Mouse (Mus musculus) urinary bladder, postnatal 36 days (tissue): ENCODE measurements at regions not wholly inside any gene's neighbourhood (a gene's known extent, or its start where the extent isn't known, plus 50 kb on each side); places are given as distances from the start of the nearest gene placed in this dataset.

Experiments used
- DNase-seq, 2 experiments: peaks; one replicate each; pipeline ENCODE4 v3.0.0; 2022; ENCODE audit warnings: low spot score in 2 of 2, mixed read lengths in 1 of 2

DNA sequence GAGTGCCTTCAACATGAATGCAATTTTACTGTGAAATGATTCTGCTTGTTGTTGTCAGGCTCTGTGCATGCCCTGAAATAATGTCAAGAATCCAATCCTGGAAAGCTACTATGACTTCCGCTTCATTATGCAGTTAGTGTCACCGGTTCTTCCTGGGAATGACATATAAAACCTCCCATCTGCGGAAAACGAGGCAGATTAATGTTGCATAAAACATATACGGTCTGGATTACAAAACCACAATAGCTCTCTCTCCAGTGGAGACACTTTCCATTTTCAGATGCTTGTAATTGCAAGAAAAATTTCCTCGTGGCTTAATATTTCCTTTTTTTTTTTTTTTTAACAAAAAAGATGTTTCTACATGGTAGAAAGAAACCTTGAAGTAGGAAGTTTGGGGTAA, 198.2 kb upstream of the Chl1 start:
- no peak for DNase-seq

DNA sequence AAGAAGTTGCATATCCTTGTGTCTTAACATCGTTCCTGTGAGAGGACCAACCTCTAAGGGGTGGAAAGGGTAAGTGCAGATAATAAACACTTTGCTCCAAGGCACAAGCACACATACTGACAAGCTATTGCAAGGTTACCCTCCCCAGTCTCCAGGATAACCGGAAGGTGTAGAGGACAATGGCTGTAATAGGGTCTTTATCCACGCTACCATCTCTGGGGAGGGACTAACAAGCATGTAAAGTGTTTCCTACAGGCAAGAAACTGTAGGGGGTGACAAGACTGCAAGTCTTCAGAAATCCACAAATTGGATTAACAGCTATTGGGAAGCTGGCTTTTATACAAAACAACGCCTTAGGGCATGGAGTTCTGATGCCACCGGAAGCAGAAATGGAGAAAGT, 197.5 kb upstream of the Chl1 start:
- DNase-seq, result no peak

DNA sequence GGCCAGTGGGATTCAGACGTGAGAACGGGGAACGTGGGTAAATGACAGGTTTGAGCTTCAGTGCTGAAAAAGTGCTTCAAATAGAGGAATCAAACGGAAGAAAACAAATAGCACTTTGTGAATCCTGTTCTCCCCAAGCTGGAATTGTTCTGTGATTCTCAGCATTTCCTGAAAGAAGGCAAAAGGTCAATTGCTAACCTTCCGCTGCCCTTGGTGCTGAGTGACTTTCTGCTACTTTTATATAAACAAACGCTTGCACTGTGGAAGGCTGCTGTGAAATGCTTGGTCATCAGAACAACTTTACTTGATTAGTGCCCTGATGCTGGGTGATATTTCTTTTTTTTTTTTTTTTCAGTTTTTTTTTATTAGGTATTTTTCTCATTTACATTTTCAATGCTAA, 192.3 kb upstream of the Chl1 start:
- DNase-seq, result no peak

DNA sequence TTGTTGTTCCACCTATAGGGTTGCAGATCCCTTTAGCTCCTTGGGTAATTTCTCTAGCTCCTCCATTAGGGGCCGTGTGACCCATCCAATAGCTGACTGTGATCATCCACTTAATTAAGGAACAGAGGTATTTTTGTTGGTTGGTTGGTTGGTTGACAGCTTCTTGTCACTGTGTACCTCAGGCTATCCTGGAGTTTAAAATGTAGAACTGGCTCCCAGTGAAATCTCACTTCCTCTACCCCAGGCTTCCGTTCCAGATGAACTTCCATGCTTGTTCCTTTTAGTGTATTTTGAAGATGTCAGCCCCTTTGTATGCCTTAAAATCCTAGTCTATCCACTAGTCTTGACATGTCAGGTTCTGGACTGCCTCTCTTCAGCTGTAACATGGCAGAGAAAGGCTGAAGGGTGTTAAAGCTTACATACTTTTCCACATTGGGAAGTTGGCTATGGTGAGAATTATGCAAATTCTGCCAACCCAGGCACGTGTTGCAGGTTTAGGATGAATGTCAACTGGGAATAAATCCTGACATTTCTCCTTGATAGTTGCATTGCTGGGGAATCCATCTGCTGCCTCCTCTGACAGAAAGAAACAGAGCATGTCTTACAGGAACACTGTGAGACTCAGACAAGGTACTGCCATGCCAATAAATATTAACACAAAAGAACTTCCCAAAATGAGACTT, 191.6 kb upstream of the Chl1 start:
- DNase-seq, result no peak

DNA sequence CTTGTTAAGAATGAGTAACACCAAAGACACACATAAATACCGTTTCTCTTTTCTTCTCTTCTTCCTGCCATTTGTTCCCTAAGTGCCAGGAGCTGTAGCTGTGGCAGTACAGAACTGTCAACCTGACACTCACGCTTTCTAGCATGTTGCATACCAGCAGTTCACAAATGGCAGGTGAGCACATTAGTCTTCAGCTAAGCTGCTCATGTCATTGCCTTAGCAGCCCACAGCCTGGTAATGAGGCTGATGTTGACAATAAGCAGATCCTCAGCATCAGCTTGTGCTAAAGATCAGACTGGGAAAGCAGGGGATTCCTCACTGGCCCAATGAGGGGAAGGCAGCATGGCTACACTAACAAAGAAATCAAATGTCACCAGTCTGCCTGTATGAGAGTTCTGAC, 190.4 kb upstream of the Chl1 start:
- no peak for DNase-seq

DNA sequence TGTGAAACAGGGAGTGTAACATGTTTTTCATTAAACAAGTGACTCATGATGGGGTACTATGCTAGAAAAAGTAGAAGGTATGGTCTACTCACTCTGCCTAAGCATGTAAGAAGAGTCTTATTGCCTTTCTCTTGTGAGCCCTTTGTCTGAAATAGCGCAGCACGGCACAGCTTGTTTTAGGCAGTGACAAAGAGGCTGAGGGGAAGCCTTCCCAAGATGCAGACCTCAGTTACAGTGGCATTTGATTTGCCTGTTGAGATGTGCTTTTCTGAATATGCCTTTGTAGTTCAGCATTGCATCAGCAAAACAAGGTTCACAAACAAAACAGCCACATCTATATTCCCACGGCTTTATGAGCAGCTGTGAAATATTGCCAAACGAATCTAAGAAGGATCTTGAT, 189.8 kb upstream of the Chl1 start:
- no peak for DNase-seq

DNA sequence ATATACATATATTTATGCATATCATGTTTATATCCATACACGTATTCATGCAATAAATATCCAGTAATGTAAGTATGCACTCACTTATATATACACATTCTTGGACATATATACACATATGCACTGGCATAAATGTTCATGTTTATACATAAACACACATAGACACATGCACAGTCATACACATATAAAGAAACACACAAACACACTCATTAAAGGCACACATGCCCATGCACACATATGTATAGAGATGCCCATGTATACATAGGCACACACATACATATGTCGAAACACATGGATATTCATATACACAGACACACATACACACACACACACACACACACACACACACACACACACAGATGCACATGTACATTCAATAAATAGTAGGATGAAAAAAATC, 189.3 kb upstream of the Chl1 start:
- DNase-seq, result no peak

DNA sequence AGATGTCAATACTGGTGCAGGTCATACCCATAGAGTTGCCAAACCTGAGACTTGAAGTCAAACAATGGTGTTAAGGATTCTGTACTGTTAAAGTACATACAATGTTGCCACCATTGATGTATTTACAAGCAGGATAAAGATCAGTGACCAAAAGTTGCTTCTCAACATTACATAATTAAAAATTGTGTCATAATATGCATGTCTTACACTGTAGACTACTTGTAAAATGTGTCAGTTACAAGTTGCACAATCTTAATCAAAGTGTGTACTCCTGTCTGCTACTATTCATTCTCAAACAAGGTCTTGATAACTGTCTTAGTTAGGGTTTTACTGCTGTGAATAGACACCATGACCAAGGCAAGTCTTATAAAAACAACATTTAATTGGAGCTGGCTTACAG, 187.9 kb upstream of the Chl1 start:
- no peak for DNase-seq

DNA sequence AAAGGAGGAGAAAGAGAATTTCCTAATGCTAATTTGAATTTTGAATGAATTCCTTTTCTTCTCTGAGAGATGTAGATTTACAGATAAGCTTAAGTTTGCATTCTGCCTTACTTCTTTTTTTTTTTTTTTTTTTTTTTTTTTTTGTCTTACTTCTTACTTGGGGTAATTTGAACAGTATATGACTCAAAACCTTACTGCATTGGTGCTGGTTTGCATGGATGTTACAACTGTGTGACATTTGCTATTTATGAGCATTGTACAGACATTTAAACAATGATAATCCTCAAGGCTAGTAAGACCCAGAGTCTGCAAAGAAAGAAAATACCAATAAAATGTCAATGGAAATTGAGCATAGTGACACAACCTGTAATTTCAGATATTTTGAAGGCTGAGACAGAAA, 174.7 kb upstream of the Chl1 start:
- DNase-seq, result no peak

DNA sequence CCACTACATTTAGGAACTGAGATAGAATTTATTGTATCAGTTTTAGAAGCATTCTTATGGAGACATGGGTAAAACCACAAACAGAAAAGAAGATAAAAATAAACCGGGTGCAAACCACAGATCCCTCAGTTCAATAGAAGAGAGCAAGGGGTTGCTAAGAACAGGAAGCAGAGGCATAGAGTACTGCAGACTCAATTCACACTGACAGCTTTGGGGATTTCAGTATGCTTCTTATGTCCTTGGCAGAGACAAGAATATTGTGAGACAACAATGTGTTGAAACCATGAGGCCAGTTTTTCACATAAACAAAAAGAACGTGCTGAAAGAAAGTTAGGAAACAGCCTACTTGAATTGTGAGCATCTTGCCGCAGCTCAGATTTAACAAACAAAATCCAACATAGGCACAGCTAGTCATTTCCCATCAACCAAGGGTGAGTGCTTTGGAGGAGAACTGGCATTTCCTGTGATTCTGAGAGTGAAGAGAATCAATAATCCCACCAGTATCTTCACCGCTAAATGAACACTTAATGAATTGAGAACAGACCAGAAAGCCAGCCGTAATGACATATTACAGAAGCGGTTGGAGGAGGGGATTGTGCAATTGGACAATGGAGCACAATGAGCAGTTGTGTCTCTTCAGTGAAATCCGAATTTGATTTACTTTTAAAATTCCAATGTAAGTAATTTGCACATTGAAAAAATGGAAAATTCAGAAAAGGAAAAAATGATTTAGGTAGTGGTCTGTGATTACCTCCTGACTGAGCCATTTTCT, 170.2 kb upstream of the Chl1 start:
- DNase-seq, result no peak

DNA sequence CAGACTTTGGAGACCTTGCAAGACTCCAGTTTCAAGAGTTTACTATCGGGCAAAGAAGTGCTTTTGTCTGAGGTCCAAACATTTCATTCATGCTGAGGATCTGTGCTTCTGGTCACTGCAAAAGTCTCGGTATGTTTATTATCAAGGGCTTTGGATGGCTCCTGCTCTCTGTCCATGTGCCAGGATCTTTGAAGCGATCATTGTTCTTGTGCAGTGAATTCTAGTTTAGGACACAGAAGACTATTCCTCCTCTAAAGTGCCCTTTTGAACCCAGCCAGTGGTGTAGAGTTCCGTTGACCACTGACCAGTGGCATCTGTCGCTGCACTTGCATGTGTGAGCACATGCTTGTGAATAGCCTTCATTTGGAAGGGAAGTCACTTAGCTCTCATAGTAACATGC, 166.9 kb upstream of the Chl1 start:
- DNase-seq, result no peak

DNA sequence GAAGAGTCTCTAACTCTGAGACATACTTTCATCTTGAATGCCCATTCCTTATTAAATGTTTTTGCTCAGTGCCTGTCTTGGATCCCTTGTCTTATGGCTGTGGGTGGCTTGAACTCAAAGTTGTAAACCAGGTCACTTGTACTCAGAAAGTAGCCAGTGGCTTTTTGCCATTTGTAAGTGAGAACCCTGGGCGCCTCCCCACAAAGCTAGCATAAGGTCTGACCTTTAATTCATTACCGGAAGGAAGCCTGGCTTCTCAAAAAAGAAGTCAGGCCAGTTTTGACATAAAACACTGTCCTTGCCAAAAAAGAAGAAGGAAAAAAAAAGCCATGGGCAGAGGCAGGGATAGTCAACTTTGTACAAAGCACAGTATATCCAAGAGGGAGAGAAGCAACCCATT, 166.0 kb upstream of the Chl1 start:
- DNase-seq, result no peak

DNA sequence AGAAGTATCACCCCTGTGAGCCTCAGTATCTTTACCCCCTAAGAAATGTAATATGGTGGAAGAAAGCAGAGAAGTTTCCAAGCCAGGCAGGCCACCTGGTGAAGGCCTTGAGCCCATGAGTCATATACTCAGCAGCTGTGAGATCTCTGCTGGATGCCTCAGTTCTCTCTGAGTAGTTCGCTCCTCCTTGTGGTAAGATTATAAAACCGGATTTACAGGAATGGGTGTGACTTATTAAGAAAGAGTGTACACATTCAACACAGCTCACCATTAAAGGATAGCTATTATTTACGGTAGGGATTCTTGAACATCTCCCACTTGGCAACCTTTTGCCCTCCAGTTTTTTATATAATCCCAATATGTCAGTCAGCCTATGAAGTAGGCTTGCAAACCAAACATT, 165.2 kb upstream of the Chl1 start:
- no peak for DNase-seq

DNA sequence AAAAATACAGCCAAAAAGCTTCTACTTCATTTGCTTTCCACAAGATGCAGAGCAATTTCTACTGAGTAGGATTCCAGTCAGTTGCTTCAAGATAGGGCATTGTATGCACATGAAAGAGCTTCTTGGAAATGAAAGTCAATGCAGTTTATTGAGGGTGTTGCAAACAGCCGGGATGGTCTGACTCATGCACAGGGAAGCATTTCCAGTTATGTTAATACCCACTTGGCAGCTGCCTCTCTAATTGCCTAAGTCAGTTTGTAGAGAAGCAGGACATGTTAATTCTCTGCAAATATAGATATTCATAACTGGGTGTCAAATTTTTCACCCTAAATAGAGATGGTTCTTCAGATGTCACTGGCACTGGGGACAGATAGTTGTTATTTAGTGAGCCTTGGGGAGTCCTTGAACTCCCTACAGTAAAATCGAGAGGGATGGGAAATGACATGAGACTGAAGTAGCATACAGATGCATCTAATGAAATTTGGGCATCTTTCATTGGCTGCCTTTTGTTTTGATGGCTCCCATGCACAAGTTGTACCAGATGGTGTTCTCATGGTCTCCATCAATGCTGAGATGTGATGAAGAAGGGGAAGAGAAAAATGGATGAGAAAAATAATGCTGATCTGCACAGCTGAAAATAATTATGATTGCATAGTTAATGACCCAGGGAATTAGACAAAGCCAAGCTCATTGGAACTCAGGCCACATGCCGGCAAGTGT, 157.8 kb upstream of the Chl1 start:
- DNase-seq, result peak in 1 of 2 experiments; percentile 5

DNA sequence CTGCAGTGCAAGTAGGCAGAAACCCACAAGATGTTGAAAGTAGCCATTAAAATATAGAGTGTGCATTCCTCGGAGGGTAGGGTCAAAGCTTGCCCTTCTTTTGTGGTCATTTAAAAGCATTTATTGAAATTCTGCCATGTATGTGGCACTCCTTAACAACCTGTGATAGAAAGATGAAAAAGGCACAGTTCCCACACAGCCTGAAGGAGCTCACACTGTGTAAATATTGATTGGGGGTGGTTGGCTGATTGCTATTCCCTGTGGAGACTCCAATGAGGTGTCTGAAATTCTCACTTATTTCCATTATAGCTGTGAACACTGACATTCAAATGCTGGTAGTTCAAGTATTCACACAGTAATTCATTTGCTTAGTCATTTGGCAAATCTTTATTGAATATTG, 157.0 kb upstream of the Chl1 start:
- no peak for DNase-seq

DNA sequence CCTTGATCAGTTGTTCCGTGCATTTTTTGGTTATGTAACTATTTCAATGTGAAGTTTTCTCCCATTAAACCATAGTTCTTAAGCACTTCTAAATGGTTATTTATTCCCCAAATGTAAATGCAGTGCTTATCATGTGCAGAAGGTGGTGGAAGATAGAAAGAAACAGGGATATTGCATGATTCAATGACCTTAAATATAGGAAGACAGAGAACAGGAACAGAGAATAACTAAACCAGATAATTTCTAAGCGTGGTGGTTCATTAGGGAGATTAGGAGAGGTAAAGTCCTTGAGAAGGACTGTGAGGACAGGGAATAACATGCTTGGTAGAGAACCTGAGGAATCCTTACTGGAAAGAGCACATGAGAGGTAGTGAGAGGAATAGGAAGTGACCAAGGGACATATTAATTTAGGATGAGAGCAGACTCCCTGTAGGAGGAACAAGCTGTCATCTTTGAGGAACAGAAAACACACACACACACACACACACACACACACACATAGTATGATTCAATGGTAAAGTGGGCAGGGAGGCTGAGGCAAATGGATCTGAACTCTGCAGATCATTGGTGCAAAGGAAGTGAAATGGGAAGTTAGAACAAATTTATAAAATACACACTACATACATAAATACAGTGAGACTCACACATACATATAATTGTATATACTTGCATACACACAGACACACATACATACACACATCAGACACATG, 143.4 kb upstream of the Chl1 start:
- DNase-seq, result no peak

DNA sequence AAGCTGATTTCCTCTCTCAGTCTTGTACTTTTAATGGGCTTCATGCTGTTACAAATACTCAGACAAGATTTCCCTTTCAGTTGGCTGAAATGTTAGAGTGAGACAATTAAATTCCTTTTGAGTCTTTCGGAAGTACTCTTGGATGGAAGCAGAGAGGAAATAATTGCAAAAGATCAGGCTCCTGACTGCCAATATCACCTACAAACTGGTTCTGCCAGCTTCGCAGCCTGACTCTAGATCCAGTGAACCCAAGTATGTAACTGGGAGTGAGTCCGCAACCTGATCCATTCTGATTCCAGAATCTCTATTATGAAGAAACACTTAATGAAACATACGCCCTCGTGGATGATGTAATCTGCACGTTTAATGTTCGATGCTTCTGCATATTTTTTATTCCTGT, 135.4 kb upstream of the Chl1 start:
- DNase-seq, result peak in 1 of 2 experiments; percentile 24

DNA sequence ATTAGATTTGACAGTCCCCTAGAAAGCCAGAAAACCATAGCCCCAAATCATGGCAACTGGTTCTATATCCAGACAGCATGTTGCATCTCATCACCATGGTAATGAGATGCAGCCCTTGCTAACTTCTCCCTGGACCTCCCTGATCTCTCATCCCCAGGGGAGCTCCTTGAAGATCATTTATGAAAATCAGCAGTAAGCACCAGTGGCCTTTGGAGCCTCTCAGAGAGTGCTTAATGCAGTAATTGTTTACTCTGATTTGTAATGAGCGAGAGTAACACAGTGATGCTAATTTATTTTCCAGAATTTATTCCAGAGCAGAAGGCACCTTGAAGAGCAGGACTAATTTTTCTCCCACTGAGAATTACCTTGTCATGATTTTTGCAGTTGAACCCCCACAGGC, 133.1 kb upstream of the Chl1 start:
- DNase-seq, result no peak

DNA sequence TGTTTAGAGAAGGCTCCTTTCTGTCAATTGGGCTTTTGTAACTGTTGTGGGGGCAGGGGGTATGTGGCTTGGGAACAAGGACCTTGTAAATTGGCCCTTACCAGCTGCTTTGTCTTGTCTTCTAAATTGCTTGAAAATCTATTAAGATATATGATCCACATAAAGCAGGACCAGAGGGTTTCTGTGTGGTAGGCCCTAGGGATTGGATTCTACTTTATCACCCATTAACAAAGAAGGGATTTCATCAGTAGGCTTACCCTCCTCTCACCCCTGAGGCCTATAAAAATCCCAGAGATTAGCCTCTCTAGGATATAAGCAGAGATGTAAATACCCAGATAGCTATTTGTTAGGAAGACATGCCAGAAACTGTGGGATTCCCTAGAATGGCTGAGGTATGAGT, 132.3 kb upstream of the Chl1 start:
- DNase-seq, result no peak

DNA sequence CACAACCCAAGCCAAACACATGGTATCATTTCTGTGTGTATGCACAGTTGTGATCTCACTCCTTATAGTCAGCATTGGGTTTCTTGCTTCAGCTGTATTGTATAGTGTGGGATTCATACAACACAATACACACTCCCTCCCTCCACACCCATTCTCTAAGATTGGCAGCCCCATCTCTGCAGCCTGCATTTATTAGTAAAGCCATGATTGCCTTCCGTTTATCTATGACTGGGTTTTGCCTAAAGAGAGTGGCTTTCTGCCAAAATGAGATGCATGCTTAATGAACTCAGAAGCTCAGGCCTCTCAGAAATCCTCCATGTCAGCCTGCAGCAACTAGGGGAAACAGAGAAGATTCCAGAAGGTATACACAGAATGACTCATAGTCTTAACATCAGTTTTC, 129.4 kb upstream of the Chl1 start:
- no peak for DNase-seq

DNA sequence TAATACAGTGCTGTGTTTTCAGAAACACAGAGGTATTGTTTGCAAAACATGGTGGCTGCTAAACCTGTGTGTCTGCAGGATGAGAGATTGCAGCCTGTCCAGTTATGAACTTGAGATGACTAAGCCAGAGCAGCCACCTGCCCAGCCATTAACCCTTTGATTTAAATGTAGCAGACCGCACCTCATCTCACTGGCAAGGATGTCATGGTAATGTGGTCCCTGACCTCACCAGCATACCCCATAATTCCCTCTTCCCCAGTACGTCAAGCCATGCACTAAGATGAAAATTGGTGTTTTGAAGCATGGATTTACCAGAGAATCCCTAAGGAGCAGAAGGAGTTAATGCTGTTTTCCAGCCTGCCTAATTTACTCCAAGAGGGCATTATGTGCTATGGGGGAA, 128.5 kb upstream of the Chl1 start:
- no peak for DNase-seq

DNA sequence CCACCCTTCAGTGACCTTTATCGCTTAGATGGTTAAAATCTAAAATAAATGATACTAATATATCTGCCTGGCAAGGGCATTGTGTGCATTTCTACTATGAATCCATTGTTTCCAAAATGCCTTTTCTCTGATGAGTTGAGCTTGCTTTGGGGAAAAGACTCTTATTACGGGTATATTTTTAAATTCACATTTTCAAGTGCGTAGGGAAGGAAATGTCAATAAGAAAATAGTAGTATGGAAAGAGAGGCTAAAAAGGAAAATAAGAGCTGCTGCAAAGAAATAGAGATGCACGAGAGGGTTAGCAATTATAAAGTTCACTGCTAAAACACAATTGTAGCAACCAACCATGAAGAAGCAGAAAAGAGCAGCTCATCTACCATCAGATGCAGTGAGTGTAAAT, 123.8 kb upstream of the Chl1 start:
- no peak for DNase-seq
